Mouse (Mus musculus) heart, postnatal 0 days (tissue): ENCODE measurements around the gene Rbm17. TPM values are rescaled to one million over a fixed set of nuclear protein-coding genes. Genes with fewer than 3 reads are reported as not detected.

Experiments
- ATAC-seq: fragments of 200-750 bp; cut with Nextera tagmentation; 2 replicates; pipeline ENCODE4 v1.8.0; 2017; ENCODE audit warnings: low read depth, moderate number of reproducible peaks, moderate library complexity; ENCODE audit not compliant: insufficient read depth
- DNase-seq: peaks from one replicate; pipeline ENCODE4 v3.0.0-alpha.2; 2016; ENCODE audit warnings: low spot score
- H3K27ac ChIP-seq: fragments of 300-500 bp; sonication (generic); 2 replicates; pipeline ENCODE4 v1.5.1; 2014; ENCODE audit warnings: low read depth, mild to moderate bottlenecking
- H3K27me3 ChIP-seq: fragments of 300-500 bp; sonication (generic); 2 replicates; pipeline ENCODE4 v1.6.1; 2014; ENCODE audit warnings: low read length, mixed read lengths; ENCODE audit not compliant: control insufficient read depth, insufficient read depth
- H3K36me3 ChIP-seq: fragments of 300-500 bp; sonication (generic); replicated peaks from 2 replicates; pipeline ENCODE4 v1.6.1; 2014; ENCODE audit warnings: low read length, mixed read lengths; ENCODE audit not compliant: control insufficient read depth, insufficient read depth
- H3K4me1 ChIP-seq: fragments of 300-500 bp; sonication (generic); 2 replicates; pipeline ENCODE4 v1.6.1; 2014; ENCODE audit warnings: antibody characterized with exemption; ENCODE audit not compliant: control insufficient read depth, insufficient read depth
- H3K4me2 ChIP-seq: fragments of 300-500 bp; sonication (generic); 2 replicates; pipeline ENCODE4 v1.6.1; 2014; ENCODE audit warnings: low read depth, mild to moderate bottlenecking, low read length, moderate library complexity
- H3K4me3 ChIP-seq: fragments of 300-500 bp; sonication (generic); 2 replicates; pipeline ENCODE4 v1.5.1; 2014; ENCODE audit warnings: low read depth, low read length
- H3K9ac ChIP-seq: fragments of 300-500 bp; sonication (generic); replicated peaks from 2 replicates; pipeline ENCODE4 v1.6.1; 2014; ENCODE audit warnings: low read depth, low read length, mixed read lengths
- H3K9me3 ChIP-seq: fragments of 300-500 bp; sonication (generic); replicated peaks from 2 replicates; pipeline ENCODE4 v1.6.1; 2016; ENCODE audit warnings: low read length; ENCODE audit not compliant: control insufficient read depth
- CTCF ChIP-seq: IDR thresholded peaks from 2 replicates; pipeline ENCODE4 v1.5.1; 2016; ENCODE audit warnings: antibody characterized with exemption, control low read depth, low read depth
- EP300 ChIP-seq: IDR thresholded peaks from 2 replicates; pipeline ENCODE4 v1.6.1; 2016; ENCODE audit warnings: antibody characterized with exemption, low read depth
- WGBS: fragments of 180-500 bp; shearing (Covaris S2); extraction: QIAGEN DNeasy Blood & Tissue Kit; methylation state at CpG from one replicate; pipeline ENCODE4 v1.1.7; 2014; 5-methylcytosine and 5-hydroxymethylcytosine counted together
- polyA plus RNA-seq: library from polyadenylated mRNA; unstranded; fragments of >200 nt; fragmentation: Nextera tagmentation; extraction: Ambion mirVana; gene quantifications from 2 replicates; pipeline ENCODE4 v1.2.1, GENCODE M21; 2015
- total RNA-seq: library from RNA; depleted of rRNA; stranded (reverse); fragments of >200 nt; gene quantifications from 2 replicates; pipeline ENCODE4 v1.2.3, GENCODE M21; 2014; ENCODE audit warnings: low replicate concordance

Gene Rbm17
- total and polyA plus RNA-seq, 2 experiments from 2014 or later = 42.7 to 61.0 TPM

- TF ChIP-seq CTCF = peak; percentile 40
- TF ChIP-seq EP300 = no peak
- H3K4me2 ChIP-seq = no peak overlapping the region
- no peak for DNase-seq
Observed at GRCm38 (mm10) chr2:11567781-11568362, 36.1 kb downstream of the Rbm17 start.

DNA sequence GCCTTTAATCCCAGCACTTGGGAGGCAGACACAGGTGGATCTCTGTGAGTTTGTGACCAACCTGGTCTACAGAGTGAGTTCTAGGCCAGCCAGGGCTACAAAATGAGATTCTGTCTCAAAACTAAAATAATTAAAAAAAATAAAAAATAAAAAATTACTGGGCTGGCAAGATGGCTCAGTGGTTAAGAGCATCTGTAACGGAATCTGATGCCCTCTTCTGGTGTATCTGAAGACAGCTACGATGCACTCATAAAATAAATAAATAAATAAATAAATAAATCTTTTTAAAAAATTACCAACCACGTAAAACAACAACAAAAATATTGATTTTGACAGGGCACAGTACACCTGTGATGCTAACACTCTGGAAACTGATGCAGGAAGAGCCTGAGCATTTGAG lies 37.1 kb downstream of the Rbm17 start:
- DNase-seq = no peak
- 88% methylated on average over 3 of the region's 3 CpGs for WGBS
- no peaks in the 10 kb centered on the region for H3K4me1 ChIP-seq
- ATAC-seq = no peak
- no peak overlapping the region for H3K4me2 ChIP-seq
- H3K9me3 ChIP-seq = no peaks in the 10 kb centered on the region
- H3K27ac ChIP-seq = no peak overlapping the region
- TF ChIP-seq EP300 = no peak
- no peak for TF ChIP-seq CTCF
- H3K27me3 ChIP-seq = no peaks in the 10 kb centered on the region
- H3K4me3 ChIP-seq = no peak overlapping the region
- no peaks in the 10 kb centered on the region for H3K36me3 ChIP-seq
- no peak overlapping the region for H3K9ac ChIP-seq

More at GRCm38 (mm10) chr2:11567781-11568362, 36.1 kb downstream of the Rbm17 start:
- Histone ChIP-seq H3K9me3 (no peaks in the 10 kb centered on the region), H3K27ac (no peak overlapping the region), H3K36me3 (no peaks in the 10 kb centered on the region), H3K4me1 (no peaks in the 10 kb centered on the region), H3K4me3 (no peak overlapping the region), H3K27me3 (no peaks in the 10 kb centered on the region), H3K9ac (no peak overlapping the region)
- WGBS = 58% methylated on average over 4 of the region's 4 CpGs
- ATAC-seq = no peak

GRCm38 (mm10) chr2:11566241-11566640 lies 37.7 kb downstream of the Rbm17 start:
- no peak for DNase-seq
- WGBS = 51% methylated on average over 7 of the region's 7 CpGs
- ATAC-seq = no peak
- Histone ChIP-seq H3K4me3 (no peak overlapping the region), H3K4me2 (no peak overlapping the region), H3K36me3 (no peaks in the 10 kb centered on the region), H3K27ac (no peak overlapping the region), H3K27me3 (no peaks in the 10 kb centered on the region), H3K4me1 (no peaks in the 10 kb centered on the region), H3K9ac (no peak overlapping the region), H3K9me3 (no peaks in the 10 kb centered on the region)
- no peak for TF ChIP-seq EP300
- no peak for TF ChIP-seq CTCF

GRCm38 (mm10) chr2:11564768-11565167 lies 39.2 kb downstream of the Rbm17 start:
- no peak for ATAC-seq
- H3K9me3 ChIP-seq = no peaks in the 10 kb centered on the region
- no peaks in the 10 kb centered on the region for H3K36me3 ChIP-seq
- TF ChIP-seq EP300 (no peak), CTCF (no peak)
- no peaks in the 10 kb centered on the region for H3K27me3 ChIP-seq
- H3K4me2 ChIP-seq = no peak overlapping the region
- no peak overlapping the region for H3K4me3 ChIP-seq
- no peaks in the 10 kb centered on the region for H3K4me1 ChIP-seq
- WGBS = 81% methylated on average over 6 of the region's 6 CpGs
- H3K27ac ChIP-seq = no peak overlapping the region
- no peak for DNase-seq
- no peak overlapping the region for H3K9ac ChIP-seq

DNA sequence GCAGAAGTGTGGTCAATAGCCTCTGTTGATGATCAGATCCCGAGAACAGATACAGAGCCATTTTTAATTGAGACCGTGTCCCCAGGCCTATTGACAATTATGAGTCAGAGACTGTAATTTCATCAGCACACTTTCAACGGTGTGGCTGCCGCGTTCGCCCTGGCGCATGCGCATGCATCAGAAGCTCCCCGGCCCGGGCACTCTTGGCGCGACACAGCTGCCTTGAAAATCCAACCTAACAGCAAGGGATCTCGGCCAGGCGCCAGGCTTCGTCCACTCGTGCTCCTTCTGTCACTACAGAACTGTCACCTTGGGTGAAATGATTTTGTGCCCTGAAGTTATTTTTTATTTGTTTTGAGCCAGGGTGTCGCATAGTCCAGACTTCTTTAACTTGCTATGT lies 40.7 kb downstream of the Rbm17 start:
- no peak overlapping the region for H3K4me2 ChIP-seq
- TF ChIP-seq CTCF (no peak), EP300 (no peak)
- no peak overlapping the region for H3K27ac ChIP-seq
- ATAC-seq (no peak), DNase-seq (no peak)
- no peaks in the 10 kb centered on the region for H3K4me1 ChIP-seq
- H3K27me3 ChIP-seq = no peaks in the 10 kb centered on the region
- 89% methylated on average over 17 of the region's 17 CpGs for whole genome bisulfite sequencing
- no peak overlapping the region for H3K9ac ChIP-seq
- no peak overlapping the region for H3K4me3 ChIP-seq
- H3K9me3 ChIP-seq = no peaks in the 10 kb centered on the region
- H3K36me3 ChIP-seq = no peaks in the 10 kb centered on the region

DNA sequence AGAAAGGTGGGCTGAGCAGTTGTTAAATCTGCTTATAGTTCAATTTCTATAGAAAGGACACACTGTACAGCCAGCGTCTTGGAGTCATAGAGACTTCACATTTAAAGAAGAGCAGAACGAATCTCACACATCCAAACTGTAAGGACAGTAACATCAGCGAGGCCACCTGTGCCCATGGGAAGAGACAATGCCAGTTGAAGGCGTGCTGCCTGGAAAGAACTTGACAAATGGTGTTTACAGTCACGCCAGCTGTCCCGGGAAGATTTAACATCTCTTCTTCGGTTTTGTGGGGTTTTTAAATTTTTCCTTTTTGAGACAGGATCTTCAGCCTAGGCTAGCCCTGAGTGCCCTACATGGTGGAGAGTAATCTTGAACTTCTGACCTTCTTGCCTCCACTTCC lies 45.3 kb downstream of the Rbm17 start:
- Histone ChIP-seq H3K9me3 (no peaks in the 10 kb centered on the region), H3K36me3 (no peaks in the 10 kb centered on the region), H3K4me3 (no peak overlapping the region), H3K4me2 (no peak overlapping the region), H3K27ac (no peak overlapping the region), H3K27me3 (no peaks in the 10 kb centered on the region), H3K9ac (no peak overlapping the region), H3K4me1 (no peaks in the 10 kb centered on the region)
- 83% methylated on average over 7 of the region's 7 CpGs for WGBS
- TF ChIP-seq EP300 (no peak), CTCF (no peak)
- ATAC-seq = no peak
- no peak for DNase-seq
